10 mouse cellular contexts compared by ENCODE assay signal in genomic region chr10:59425369-59425768, GRCm38 (mm10). TPM values are rescaled to one million over a fixed set of nuclear protein-coding genes. Genes with fewer than 3 reads are reported as not detected.
A peak's percentile ranks its signal among the peaks of the same experiment; 100 is the strongest.
DNase-seq lines count a peak whose midpoint lies in the region; ATAC-seq and TF ChIP-seq lines count a peak whose summit lies in the region.
"Had no signal": no experiment of that assay in that cellular context is flagged by ENCODE, and none has a peak within 500 bp of the region (broad histone marks: within the 10 kb centered on the region; RNA-seq: fewer than 3 reads in every experiment).

No protein-coding gene starts in this region.

- no peaks in the 10 kb centered on the region for H3K79me2 ChIP-seq in heart, adult 2 months (replicated peaks; ENCODE audit: control insufficient read depth, insufficient read depth, low read length)

- ATAC-seq in heart, embryonic 14.5 days (ENCODE audit: insufficient number of reproducible peaks, insufficient read depth, low FRiP score, low read depth): 0 out of 2 replicates have a peak, but pooled peaks have one; percentile 26
- ATAC-seq in lung, embryonic 15.5 days (ENCODE audit: borderline replicate concordance, extremely low read depth, low FRiP score, low TSS enrichment): 0 out of 2 replicates have a peak, but pooled peaks have one; percentile 52
- no peak for ATAC-seq in forebrain, embryonic 12.5 days (ENCODE audit: low FRiP score)
- ATAC-seq: CD4-positive, CD25-positive, alpha-beta regulatory T cell, adult 4 months had no signal

- no peak for TF ChIP-seq CTCF in heart, adult 2 months (IDR thresholded peaks at IDR 0.05)

- 0 out of 2 replicates have a peak, but pooled peaks have one; percentile 37 for TF ChIP-seq EP300 in heart, adult 2 months (IDR thresholded peaks at IDR 0.05; ENCODE audit: insufficient read depth, low read depth, low read length)

- H3K27me3 ChIP-seq in heart, adult 2 months (ENCODE audit: control insufficient read depth, insufficient read depth, low read length): no peaks in the 10 kb centered on the region
- no peaks in the 10 kb centered on the region for H3K27me3 ChIP-seq in heart, embryonic 10.5 days (ENCODE audit: insufficient read depth, poor library complexity, severe bottlenecking)
- H3K27me3 ChIP-seq in heart, embryonic 14.5 days (ENCODE audit: control insufficient read depth, insufficient read depth, low read length): no peaks in the 10 kb centered on the region
- no peaks in the 10 kb centered on the region for H3K27me3 ChIP-seq in lung, embryonic 15.5 days
- H3K27me3 ChIP-seq in forebrain, embryonic 12.5 days: no peaks in the 10 kb centered on the region

- WGBS in heart, adult 2 months: 16% methylated on average over 7 of the region's 7 CpGs
- WGBS in heart, embryonic 10.5 days: 81% methylated on average over 7 of the region's 7 CpGs
- WGBS in heart, embryonic 14.5 days: 43% methylated on average over 7 of the region's 7 CpGs
- 57% methylated on average over 7 of the region's 7 CpGs for WGBS in lung, embryonic 15.5 days
- WGBS in forebrain, embryonic 12.5 days: 90% methylated on average over 7 of the region's 7 CpGs

- H3K9me3 ChIP-seq in heart, embryonic 10.5 days: no peaks in the 10 kb centered on the region
- H3K9me3 ChIP-seq in heart, embryonic 14.5 days (ENCODE audit: control insufficient read depth, low read length): no peaks in the 10 kb centered on the region
- no peaks in the 10 kb centered on the region for H3K9me3 ChIP-seq in lung, embryonic 15.5 days
- H3K9me3 ChIP-seq in forebrain, embryonic 12.5 days: no peaks in the 10 kb centered on the region

- no peak overlapping the region for H3K4me2 ChIP-seq in heart, embryonic 14.5 days (ENCODE audit: low read length)
- H3K4me2 ChIP-seq in lung, embryonic 15.5 days: no peak overlapping the region
- H3K4me2 ChIP-seq in forebrain, embryonic 12.5 days: no peak overlapping the region

- H3K36me3 ChIP-seq in heart, adult 2 months (ENCODE audit: control insufficient read depth, insufficient read depth, low read length): no peaks in the 10 kb centered on the region
- no peaks in the 10 kb centered on the region for H3K36me3 ChIP-seq in heart, embryonic 10.5 days
- no peaks in the 10 kb centered on the region for H3K36me3 ChIP-seq in heart, embryonic 14.5 days (ENCODE audit: control insufficient read depth, insufficient read depth, low read length)
- no peaks in the 10 kb centered on the region for H3K36me3 ChIP-seq in lung, embryonic 15.5 days
- no peaks in the 10 kb centered on the region for H3K36me3 ChIP-seq in forebrain, embryonic 12.5 days (replicated peaks)

- no peak overlapping the region for H3K4me3 ChIP-seq in heart, adult 2 months
- H3K4me3 ChIP-seq in heart, embryonic 10.5 days: no peak overlapping the region
- no peak overlapping the region for H3K4me3 ChIP-seq in heart, embryonic 14.5 days (ENCODE audit: control insufficient read depth in 1 of 2, insufficient read depth in 1 of 2, low read depth in 1 of 2, low read length in 2 of 2)
- H3K4me3 ChIP-seq in lung, embryonic 15.5 days: no peak overlapping the region
- no peak overlapping the region for H3K4me3 ChIP-seq in forebrain, embryonic 12.5 days (replicated peaks)
- H3K4me3 ChIP-seq: myocyte had no signal

- TF ChIP-seq POLR2A in heart, adult 2 months (IDR thresholded peaks at IDR 0.05; ENCODE audit: insufficient read depth, low read depth, low read length): no peak

- DNase-seq in heart, adult 2 months: peak; percentile 71 to 83
- no peak for DNase-seq in heart, embryonic 10.5 days (ENCODE audit: low spot score)
- peak; percentile 41 for DNase-seq in cerebellum, adult 11-12 months
- DNase-seq in thymus, postnatal 4 days: no peak
- DNase-seq in urinary bladder, adult 18-20 months (ENCODE audit: low spot score in 2 of 2): no peak

- H3K9ac ChIP-seq in heart, adult 2 months (ENCODE audit: low read depth, low read length): no peak overlapping the region
- no peak overlapping the region for H3K9ac ChIP-seq in heart, embryonic 14.5 days (ENCODE audit: low read length)
- no peak overlapping the region for H3K9ac ChIP-seq in lung, embryonic 15.5 days
- no peak overlapping the region for H3K9ac ChIP-seq in forebrain, embryonic 12.5 days

- intact Hi-C loops in heart, adult 2 months (cut with DNase I): no loop called here

- peaks cover 3% of the 10 kb centered on the region for H3K4me1 ChIP-seq in heart, adult 2 months (ENCODE audit: control insufficient read depth, insufficient read depth, low read length)
- H3K4me1 ChIP-seq in heart, embryonic 10.5 days: peaks cover 31% of the 10 kb centered on the region
- peaks cover 6 to 8% of the 10 kb centered on the region in 2 experiments for H3K4me1 ChIP-seq in heart, embryonic 14.5 days (ENCODE audit: control insufficient read depth in 2 of 2, insufficient read depth in 2 of 2, low read length in 2 of 2)
- H3K4me1 ChIP-seq in lung, embryonic 15.5 days: peaks cover 17% of the 10 kb centered on the region; the same call in 1 of the 2 replicates
- H3K4me1 ChIP-seq in forebrain, embryonic 12.5 days: no peaks in the 10 kb centered on the region

- no peak overlapping the region for H3K27ac ChIP-seq in heart, adult 2 months
- no peak overlapping the region for H3K27ac ChIP-seq in heart, embryonic 10.5 days
- no peak overlapping the region for H3K27ac ChIP-seq in heart, embryonic 14.5 days (replicated peaks in 1 of 2; ENCODE audit: control insufficient read depth in 1 of 2, insufficient read depth in 1 of 2, low read depth in 2 of 2, low read length in 2 of 2)
- no peak overlapping the region for H3K27ac ChIP-seq in lung, embryonic 15.5 days
- H3K27ac ChIP-seq in forebrain, embryonic 12.5 days: no peak overlapping the region

RNA-seq across cellular contexts. Expression of gene Oit3, which starts 16.2 kb away (rescaled TPM):
- total RNA-seq in heart, adult 2 months (2021): not detected
- polyA plus RNA-seq in heart, adult 2 months (2012; rRNA removed): 0.55 and 0.59 TPM in 2 replicates
- 2.2 and 14.2 TPM in 2 replicates for polyA plus RNA-seq in heart, embryonic 10.5 days (2016; fragmentation: Nextera tagmentation; extraction: Ambion mirVana)
- polyA plus RNA-seq in heart, embryonic 14.5 days (2014; fragmentation: Nextera tagmentation; extraction: Ambion mirVana): 4.7 and 5.6 TPM in 2 replicates
- polyA plus RNA-seq in lung, embryonic 15.5 days (2015; fragmentation: Nextera tagmentation; extraction: Ambion mirVana): 2.1 and 2.7 TPM in 2 replicates
- polyA plus RNA-seq in forebrain, embryonic 12.5 days (2016; fragmentation: Nextera tagmentation; extraction: Ambion mirVana): 0.20 and 0.32 TPM in 2 replicates

RNA-seq across cellular contexts. Expression of gene Pla2g12b, which starts 21.9 kb away (rescaled TPM):
- not detected for total RNA-seq in heart, adult 2 months (2021)
- 0.10 TPM in 1 of 2 replicates, not detected in the other for polyA plus RNA-seq in heart, adult 2 months (2012; rRNA removed)
- 1.6 and 9.4 TPM in 2 replicates for polyA plus RNA-seq in heart, embryonic 10.5 days (2016; fragmentation: Nextera tagmentation; extraction: Ambion mirVana)
- polyA plus RNA-seq in heart, embryonic 14.5 days (2014; fragmentation: Nextera tagmentation; extraction: Ambion mirVana): 0.50 and 0.55 TPM in 2 replicates
- 0.14 and 0.60 TPM in 2 replicates for polyA plus RNA-seq in lung, embryonic 15.5 days (2015; fragmentation: Nextera tagmentation; extraction: Ambion mirVana)
- polyA plus RNA-seq in forebrain, embryonic 12.5 days (2016; fragmentation: Nextera tagmentation; extraction: Ambion mirVana): not detected in 2 replicates
- polyA plus RNA-seq: CD4-positive, CD25-positive, alpha-beta regulatory T cell, adult 4 months; myocyte had no signal

RNA-seq across cellular contexts. Expression of gene Gm10273, which starts 29.9 kb away (rescaled TPM):
- 100 to 1,000 TPM; 123 to 156 TPM for total RNA-seq in heart, adult 2 months (2021)
- 19.1 and 64.0 TPM in 2 replicates for polyA plus RNA-seq in heart, adult 2 months (2012; rRNA removed)
- 14.5 and 17.6 TPM in 2 replicates for polyA plus RNA-seq in heart, embryonic 10.5 days (2016; fragmentation: Nextera tagmentation; extraction: Ambion mirVana)
- 7.6 and 11.6 TPM in 2 replicates for polyA plus RNA-seq in heart, embryonic 14.5 days (2014; fragmentation: Nextera tagmentation; extraction: Ambion mirVana)
- 1.8 and 5.7 TPM in 2 replicates for polyA plus RNA-seq in lung, embryonic 15.5 days (2015; fragmentation: Nextera tagmentation; extraction: Ambion mirVana)
- 2.4 TPM in 1 of 2 replicates, not detected in the other for polyA plus RNA-seq in forebrain, embryonic 12.5 days (2016; fragmentation: Nextera tagmentation; extraction: Ambion mirVana)

Comparison
In these comparisons a context has a peak if more than half of its experiments do, and no peak if none do; other contexts are left out.
1. DNase-seq: peak in heart, adult 2 months (2 of 2) and cerebellum, adult 11-12 months (single experiment); none in heart, embryonic 10.5 days (single experiment), thymus, postnatal 4 days (single experiment) and urinary bladder, adult 18-20 months (0 of 2).